Mouse (Mus musculus): ENCODE results near the gene Strada. TPM values are rescaled to one million over a fixed set of nuclear protein-coding genes. Genes with fewer than 3 reads are reported as not detected.

The Strada gene
- polyA plus RNA-seq, 1 experiment = 2.6 TPM

- H3K9me3 ChIP-seq (ENCODE audit: control insufficient read depth, low read length) = no peaks in the 10 kb centered on the region
- no peaks in the 10 kb centered on the region for H3K27me3 ChIP-seq (ENCODE audit: control insufficient read depth)
- no peak overlapping the region for H3K4me3 ChIP-seq (replicated peaks)
- TF ChIP-seq GATA1 (IDR thresholded peaks at IDR 0.05; ENCODE audit: low read length) (no peak), TAL1 (IDR thresholded peaks at IDR 0.05; ENCODE audit: low read length) (no peak)
- peaks cover 6% of the 10 kb centered on the region for H3K36me3 ChIP-seq (ENCODE audit: control insufficient read depth)
- H3K4me1 ChIP-seq (ENCODE audit: control insufficient read depth) = peaks cover 40% of the 10 kb centered on the region
Measured at GRCm38 (mm10) chr11:106174372-106174771, 27.6 kb downstream of the Strada start.

- H3K4me1 ChIP-seq (ENCODE audit: control insufficient read depth) = peaks cover 31% of the 10 kb centered on the region
- H3K27me3 ChIP-seq (ENCODE audit: control insufficient read depth) = no peaks in the 10 kb centered on the region
- no peak for TF ChIP-seq GATA1 (IDR thresholded peaks at IDR 0.05; ENCODE audit: low read length)
- no peak for TF ChIP-seq TAL1 (IDR thresholded peaks at IDR 0.05; ENCODE audit: low read length)
- no peaks in the 10 kb centered on the region for H3K9me3 ChIP-seq (ENCODE audit: control insufficient read depth, low read length)
- H3K4me3 ChIP-seq (replicated peaks) = no peak overlapping the region
- H3K36me3 ChIP-seq (ENCODE audit: control insufficient read depth) = peaks cover 7% of the 10 kb centered on the region
Measured at GRCm38 (mm10) chr11:106173228-106173627, 28.7 kb downstream of the Strada start.

- TF ChIP-seq TAL1 (IDR thresholded peaks at IDR 0.05; ENCODE audit: low read length) (no peak), GATA1 (IDR thresholded peaks at IDR 0.05; ENCODE audit: low read length) (no peak)
- H3K9me3 ChIP-seq (ENCODE audit: control insufficient read depth, low read length) = no peaks in the 10 kb centered on the region
- peaks cover 19% of the 10 kb centered on the region for H3K4me1 ChIP-seq (ENCODE audit: control insufficient read depth)
- no peaks in the 10 kb centered on the region for H3K27me3 ChIP-seq (ENCODE audit: control insufficient read depth)
- H3K36me3 ChIP-seq (ENCODE audit: control insufficient read depth) = peaks cover 17% of the 10 kb centered on the region
- H3K4me3 ChIP-seq (replicated peaks) = no peak overlapping the region
Measured at GRCm38 (mm10) chr11:106170807-106171206, 31.2 kb downstream of the Strada start.

GRCm38 (mm10) chr11:106167435-106167834 lies 34.5 kb downstream of the Strada start:
- H3K4me1 ChIP-seq (ENCODE audit: control insufficient read depth) = peaks cover 6% of the 10 kb centered on the region; the same call in 1 of the 2 replicates
- no peak overlapping the region for H3K4me3 ChIP-seq (replicated peaks)
- no peaks in the 10 kb centered on the region for H3K27me3 ChIP-seq (ENCODE audit: control insufficient read depth)
- TF ChIP-seq TAL1 (IDR thresholded peaks at IDR 0.05; ENCODE audit: low read length) (no peak), GATA1 (IDR thresholded peaks at IDR 0.05; ENCODE audit: low read length) (no peak)
- no peaks in the 10 kb centered on the region for H3K9me3 ChIP-seq (ENCODE audit: control insufficient read depth, low read length)
- peaks cover 42% of the 10 kb centered on the region for H3K36me3 ChIP-seq (ENCODE audit: control insufficient read depth)

GRCm38 (mm10) chr11:106164601-106165180 lies 37.3 kb downstream of the Strada start:
- Histone ChIP-seq H3K4me3 (replicated peaks) (no peak overlapping the region), H3K4me1 (ENCODE audit: control insufficient read depth) (peaks cover 21% of the 10 kb centered on the region), H3K9me3 (ENCODE audit: control insufficient read depth, low read length) (no peaks in the 10 kb centered on the region), H3K27me3 (ENCODE audit: control insufficient read depth) (peaks cover 20% of the 10 kb centered on the region), H3K36me3 (ENCODE audit: control insufficient read depth) (peaks cover 36% of the 10 kb centered on the region)
- TF ChIP-seq GATA1 (IDR thresholded peaks at IDR 0.05; ENCODE audit: low read length) (no peak), TAL1 (IDR thresholded peaks at IDR 0.05; ENCODE audit: low read length) (no peak)

GRCm38 (mm10) chr11:106163546-106163945 lies 38.4 kb downstream of the Strada start:
- peaks cover 32% of the 10 kb centered on the region for H3K4me1 ChIP-seq (ENCODE audit: control insufficient read depth)
- TF ChIP-seq TAL1 (IDR thresholded peaks at IDR 0.05; ENCODE audit: low read length) = no peak
- no peak for TF ChIP-seq GATA1 (IDR thresholded peaks at IDR 0.05; ENCODE audit: low read length)
- H3K36me3 ChIP-seq (ENCODE audit: control insufficient read depth) = peaks cover 36% of the 10 kb centered on the region
- no peaks in the 10 kb centered on the region for H3K9me3 ChIP-seq (ENCODE audit: control insufficient read depth, low read length)
- H3K4me3 ChIP-seq (replicated peaks) = no peak overlapping the region
- peaks cover 32% of the 10 kb centered on the region for H3K27me3 ChIP-seq (ENCODE audit: control insufficient read depth)

GRCm38 (mm10) chr11:106162237-106162636 lies 39.7 kb downstream of the Strada start:
- H3K4me3 ChIP-seq (replicated peaks) = no peak overlapping the region
- peaks cover 26% of the 10 kb centered on the region for H3K36me3 ChIP-seq (ENCODE audit: control insufficient read depth)
- no peak for TF ChIP-seq GATA1 (IDR thresholded peaks at IDR 0.05; ENCODE audit: low read length)
- TF ChIP-seq TAL1 (IDR thresholded peaks at IDR 0.05; ENCODE audit: low read length) = no peak
- H3K4me1 ChIP-seq (ENCODE audit: control insufficient read depth) = peaks cover 26% of the 10 kb centered on the region
- H3K27me3 ChIP-seq (ENCODE audit: control insufficient read depth) = peaks cover 41% of the 10 kb centered on the region
- no peaks in the 10 kb centered on the region for H3K9me3 ChIP-seq (ENCODE audit: control insufficient read depth, low read length)

- peaks cover 26% of the 10 kb centered on the region for H3K4me1 ChIP-seq (ENCODE audit: control insufficient read depth)
- H3K4me3 ChIP-seq (replicated peaks) = peak within 1 kb of the TSS; percentile 71
- peaks cover 41% of the 10 kb centered on the region for H3K27me3 ChIP-seq (ENCODE audit: control insufficient read depth)
- H3K36me3 ChIP-seq (ENCODE audit: control insufficient read depth) = peaks cover 32% of the 10 kb centered on the region
- no peaks in the 10 kb centered on the region for H3K9me3 ChIP-seq (ENCODE audit: control insufficient read depth, low read length)
- TF ChIP-seq GATA1 (IDR thresholded peaks at IDR 0.05; ENCODE audit: low read length) (no peak), TAL1 (IDR thresholded peaks at IDR 0.05; ENCODE audit: low read length) (no peak)
Measured at GRCm38 (mm10) chr11:106160841-106161721, 40.9 kb downstream of the Strada start, which contains the start of the genes Gm10840 and Limd2. Gm10840 (plus strand) TSS chr11:106160850. Limd2 (minus strand) TSS chr11:106160860.

Data from erythroblast, embryonic 14.5 days (primary cell).